Mouse (Mus musculus) heart, embryonic 15.5 days (tissue): Measurements from ENCODE around the gene Snx30. TPM values are rescaled to one million over a fixed set of nuclear protein-coding genes. Genes with fewer than 3 reads are reported as not detected.

Source experiments
- ATAC-seq: fragments of 200-750 bp; cut with Nextera tagmentation; replicated peaks from 2 replicates; pipeline ENCODE4 v1.8.0; 2017; ENCODE audit warnings: low read depth, moderate TSS enrichment; ENCODE audit not compliant: insufficient number of reproducible peaks, insufficient read depth, low FRiP score
- H3K27ac ChIP-seq: fragments of 300-500 bp; sonication (generic); 2 replicates; pipeline ENCODE4 v1.5.1; 2015; ENCODE audit warnings: mild to moderate bottlenecking, inconsistent platforms
- H3K27me3 ChIP-seq: fragments of 300-500 bp; sonication (generic); 2 replicates; pipeline ENCODE4 v1.6.1; 2015; ENCODE audit warnings: inconsistent platforms
- H3K36me3 ChIP-seq: fragments of 300-500 bp; sonication (generic); 2 replicates; pipeline ENCODE4 v1.6.1; 2015; ENCODE audit warnings: mild to moderate bottlenecking, inconsistent platforms
- H3K4me1 ChIP-seq: fragments of 300-500 bp; sonication (generic); replicated peaks from 2 replicates; pipeline ENCODE4 v1.6.1; 2015; ENCODE audit warnings: inconsistent platforms
- H3K4me2 ChIP-seq: fragments of 300-500 bp; sonication (generic); 2 replicates; pipeline ENCODE4 v1.6.1; 2015; ENCODE audit warnings: inconsistent platforms, mild to moderate bottlenecking, moderate library complexity
- H3K4me3 ChIP-seq: fragments of 300-500 bp; sonication (generic); 2 replicates; pipeline ENCODE4 v1.5.1; 2015; ENCODE audit warnings: mild to moderate bottlenecking, inconsistent platforms
- H3K9ac ChIP-seq: fragments of 300-500 bp; sonication (generic); 2 replicates; pipeline ENCODE4 v1.6.1; 2015; ENCODE audit warnings: mild to moderate bottlenecking, inconsistent platforms
- H3K9me3 ChIP-seq: fragments of 300-500 bp; sonication (generic); replicated peaks from 2 replicates; pipeline ENCODE4 v1.6.1; 2016; ENCODE audit warnings: inconsistent platforms
- WGBS: fragments of 180-500 bp; shearing (Covaris S2); methylation state at CpG from one replicate; pipeline ENCODE4 v1.1.7; 2015; ENCODE audit warnings: mixed read lengths; 5-methylcytosine and 5-hydroxymethylcytosine counted together
- polyA plus RNA-seq: library from polyadenylated mRNA; unstranded; fragments of >200 nt; fragmentation: Nextera tagmentation; extraction: Ambion mirVana; gene quantifications from 2 replicates; pipeline ENCODE4 v1.2.1, GENCODE M21; 2015

Gene Snx30
- polyA plus RNA-seq, 1 experiment from 2014 or later: 5.3 TPM

DNA sequence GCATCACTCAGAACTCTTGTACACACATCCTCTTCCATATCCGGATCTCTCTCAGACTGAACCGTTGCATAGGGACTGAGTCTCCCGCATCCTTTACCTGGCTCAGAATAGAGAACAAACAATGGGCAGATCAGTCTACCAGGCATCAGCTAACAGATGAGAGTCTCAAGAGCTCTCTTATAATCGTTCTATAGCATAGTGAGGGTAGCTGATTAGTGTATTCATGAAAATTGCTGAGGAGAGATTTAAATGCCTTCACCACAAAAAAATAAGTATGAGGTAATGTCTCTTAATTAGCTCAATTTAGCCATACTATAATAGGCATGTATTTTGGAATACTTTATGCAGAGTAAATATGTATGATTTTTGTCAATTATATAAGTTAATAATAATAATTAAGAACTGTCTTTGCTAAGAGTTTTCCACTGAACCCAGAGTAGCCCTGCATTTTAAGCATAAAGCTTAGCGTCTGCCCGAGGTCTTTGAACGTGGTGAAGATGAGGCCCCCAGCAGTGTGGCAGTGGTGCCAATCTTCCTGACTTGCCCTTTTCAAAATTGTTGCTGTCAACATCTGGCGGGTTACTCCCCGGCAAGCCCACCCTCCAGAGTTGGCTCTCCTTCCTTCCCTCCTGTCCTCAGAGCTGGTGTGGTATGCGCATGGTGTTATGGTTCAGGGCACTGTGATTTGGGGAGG is 86.2 kb downstream of the Snx30 start:
- no peak for ATAC-seq
- Histone ChIP-seq H3K9me3 (no peaks in the 10 kb centered on the region), H3K9ac (no peak overlapping the region), H3K4me1 (peaks cover 42% of the 10 kb centered on the region), H3K27ac (peak overlapping the region; percentile 84; the same call in 1 of the 2 replicates), H3K4me3 (no peak overlapping the region), H3K36me3 (no peaks in the 10 kb centered on the region), H3K4me2 (no peak overlapping the region), H3K27me3 (no peaks in the 10 kb centered on the region)
- 84% methylated on average over 10 of the region's 10 CpGs for WGBS

DNA sequence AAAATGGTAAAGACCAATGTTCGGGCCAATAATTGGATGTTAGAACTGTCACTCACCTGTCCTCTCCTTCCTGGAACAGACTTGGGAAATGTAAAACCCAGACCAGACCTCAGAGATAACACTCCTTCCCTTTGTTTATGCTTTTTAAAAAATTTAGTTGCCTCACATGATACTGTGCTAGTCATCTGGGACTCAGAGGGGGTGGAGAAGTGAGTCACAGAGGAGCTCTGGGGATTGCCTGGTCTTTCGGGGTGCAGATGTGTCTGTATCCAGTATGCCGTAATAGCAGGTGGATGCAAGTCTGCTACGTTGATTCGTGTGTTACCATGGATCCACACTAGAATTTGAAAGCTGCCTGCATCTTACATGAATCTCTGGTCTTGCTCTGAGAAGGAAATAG is 87.1 kb downstream of the Snx30 start:
- 90% methylated on average over 5 of the region's 5 CpGs for WGBS
- H3K4me1 ChIP-seq: peaks cover 48% of the 10 kb centered on the region
- no peaks in the 10 kb centered on the region for H3K9me3 ChIP-seq
- H3K4me3 ChIP-seq: no peak overlapping the region
- H3K9ac ChIP-seq: no peak overlapping the region
- no peak overlapping the region for H3K4me2 ChIP-seq
- H3K36me3 ChIP-seq: no peaks in the 10 kb centered on the region
- H3K27me3 ChIP-seq: no peaks in the 10 kb centered on the region
- no peak for ATAC-seq
- H3K27ac ChIP-seq: no peak overlapping the region

DNA sequence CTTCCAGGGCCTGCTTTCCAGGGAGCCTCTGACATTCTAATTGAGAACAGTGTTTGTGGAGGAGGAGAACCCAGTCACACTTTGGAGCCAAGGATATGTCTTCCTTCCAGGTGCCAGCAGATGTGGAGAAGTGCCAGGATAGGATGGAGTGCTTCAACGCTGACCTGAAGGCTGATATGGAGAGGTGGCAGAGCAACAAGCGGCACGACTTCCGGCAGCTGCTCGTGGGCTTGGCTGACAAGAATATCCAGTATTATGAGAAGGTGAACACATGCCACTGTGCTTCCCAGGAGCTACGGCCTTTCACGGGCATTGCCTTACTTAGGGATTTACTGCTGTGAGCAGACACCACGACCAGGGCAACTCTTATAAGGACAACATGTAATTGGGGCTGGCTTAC is 88.8 kb downstream of the Snx30 start:
- Histone ChIP-seq H3K4me2 (no peak overlapping the region), H3K36me3 (no peaks in the 10 kb centered on the region), H3K27ac (peak overlapping the region; percentile 61), H3K4me3 (no peak overlapping the region), H3K4me1 (peaks cover 57% of the 10 kb centered on the region), H3K9ac (no peak overlapping the region), H3K27me3 (no peaks in the 10 kb centered on the region), H3K9me3 (no peaks in the 10 kb centered on the region)
- no peak for ATAC-seq
- 62% methylated on average over 8 of the region's 8 CpGs for WGBS

DNA sequence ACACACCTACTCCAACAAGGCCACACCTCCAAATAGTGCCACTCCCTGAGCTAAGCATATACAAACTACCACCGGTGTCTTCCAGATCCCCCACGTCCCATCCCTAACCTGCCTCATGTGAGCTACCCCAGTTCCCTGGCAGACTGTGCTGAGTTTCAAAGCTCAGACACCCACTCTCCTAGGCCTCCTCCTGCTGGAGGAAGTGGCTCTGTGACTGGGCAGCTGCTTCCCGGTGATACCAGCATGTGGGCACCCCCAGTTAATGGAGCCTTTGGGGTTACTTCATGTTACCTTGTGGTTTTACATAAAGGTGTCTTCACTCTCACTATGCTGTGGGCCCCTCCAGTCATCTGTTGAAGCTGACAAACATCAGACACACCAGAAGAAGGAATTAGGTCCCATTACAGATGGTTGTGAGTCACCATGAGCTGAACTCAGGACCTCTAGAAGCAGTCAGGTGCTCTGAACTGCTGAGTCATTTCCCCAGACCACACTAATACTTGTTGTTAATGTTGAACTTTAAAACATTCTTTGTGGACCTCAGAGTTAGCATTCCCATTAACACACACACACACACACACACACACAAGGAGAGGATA is 89.4 kb downstream of the Snx30 start:
- no peak overlapping the region for H3K4me2 ChIP-seq
- no peaks in the 10 kb centered on the region for H3K36me3 ChIP-seq
- H3K4me3 ChIP-seq: no peak overlapping the region
- no peaks in the 10 kb centered on the region for H3K27me3 ChIP-seq
- H3K9ac ChIP-seq: no peak overlapping the region
- 88% methylated on average over 3 of the region's 3 CpGs for WGBS
- no peak for ATAC-seq
- H3K9me3 ChIP-seq: no peaks in the 10 kb centered on the region
- peak overlapping the region; percentile 61 for H3K27ac ChIP-seq
- peaks cover 51% of the 10 kb centered on the region for H3K4me1 ChIP-seq

GRCm38 (mm10) chr4:59896000-59896399 is 90.4 kb downstream of the Snx30 start:
- ATAC-seq: no peak
- Histone ChIP-seq H3K27ac (no peak overlapping the region), H3K9ac (no peak overlapping the region), H3K4me2 (no peak overlapping the region), H3K9me3 (no peaks in the 10 kb centered on the region), H3K36me3 (no peaks in the 10 kb centered on the region), H3K27me3 (no peaks in the 10 kb centered on the region), H3K4me1 (peaks cover 46% of the 10 kb centered on the region), H3K4me3 (no peak overlapping the region)
- WGBS: 74% methylated on average over 5 of the region's 5 CpGs

DNA sequence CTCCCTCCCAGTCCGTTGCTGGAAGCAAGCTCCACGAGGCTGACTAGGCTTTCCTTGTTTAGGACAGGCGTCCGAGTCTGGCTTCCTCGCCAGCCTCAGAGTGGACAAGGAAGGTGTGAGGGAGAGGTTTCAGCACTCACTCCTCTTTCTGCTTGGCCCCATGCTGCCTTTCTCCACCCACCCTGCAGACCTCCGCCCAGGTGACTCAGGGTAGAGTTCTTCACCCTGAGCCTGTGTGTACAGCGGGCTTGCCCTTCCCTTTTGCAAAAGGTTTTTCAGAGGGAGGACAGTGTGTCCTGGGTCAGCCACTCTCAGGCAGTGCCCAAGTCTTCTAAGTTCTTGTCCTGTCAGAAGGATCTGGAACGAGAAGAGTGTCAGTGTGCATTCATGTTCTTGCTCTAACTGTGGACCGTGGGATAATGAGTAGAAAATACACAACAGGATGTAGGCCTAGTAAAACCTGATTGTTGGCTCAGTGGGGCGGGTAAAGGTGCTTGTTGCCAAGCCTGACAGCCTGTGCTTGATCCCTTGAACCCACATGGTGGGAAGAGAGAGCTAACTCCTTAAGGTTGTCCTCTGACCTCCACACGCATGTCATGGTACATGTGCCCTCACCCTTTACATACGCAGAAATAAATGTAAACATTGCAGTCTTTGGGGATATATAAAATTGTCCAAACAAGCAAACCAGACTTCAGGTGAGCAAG is 92.3 kb downstream of the Snx30 start:
- no peak for ATAC-seq
- Histone ChIP-seq H3K4me3 (no peak overlapping the region), H3K9me3 (no peaks in the 10 kb centered on the region), H3K4me2 (no peak overlapping the region), H3K36me3 (no peaks in the 10 kb centered on the region), H3K27me3 (no peaks in the 10 kb centered on the region), H3K27ac (peak overlapping the region; percentile 88), H3K4me1 (peaks cover 45% of the 10 kb centered on the region), H3K9ac (peak overlapping the region; percentile 32; the same call in 1 of the 2 replicates)
- 50% methylated on average over 12 of the region's 12 CpGs for WGBS

DNA sequence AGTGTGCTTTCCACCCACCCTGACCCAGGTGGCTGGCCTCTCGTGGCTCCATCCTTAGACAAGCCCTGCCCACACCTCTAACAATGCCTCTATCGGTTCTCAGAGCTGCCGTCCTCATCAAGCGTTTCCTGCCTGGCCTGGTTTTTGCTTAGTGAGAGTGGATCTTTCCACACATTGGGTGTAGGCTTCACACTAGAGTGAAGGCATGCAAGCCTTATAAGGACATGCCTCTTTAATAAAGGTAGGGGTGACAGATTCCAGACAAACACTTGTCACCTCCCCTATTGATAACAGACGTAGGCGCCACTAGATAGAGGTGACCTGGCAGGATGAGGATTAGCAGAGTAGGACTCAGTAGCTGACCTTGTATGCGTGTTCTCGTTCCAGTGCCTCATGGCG is 92.9 kb downstream of the Snx30 start:
- 28% methylated on average over 9 of the region's 9 CpGs for WGBS
- H3K9ac ChIP-seq: no peak overlapping the region

GRCm38 (mm10) chr4:59901810-59902209 is 96.2 kb downstream of the Snx30 start:
- H3K9ac ChIP-seq: no peak overlapping the region
- no peak for ATAC-seq
- H3K4me1 ChIP-seq: peaks cover 48% of the 10 kb centered on the region
- no peaks in the 10 kb centered on the region for H3K9me3 ChIP-seq
- H3K4me3 ChIP-seq: no peak overlapping the region
- H3K36me3 ChIP-seq: no peaks in the 10 kb centered on the region
- H3K4me2 ChIP-seq: no peak overlapping the region
- 78% methylated on average over 6 of the region's 6 CpGs for WGBS
- H3K27me3 ChIP-seq: no peaks in the 10 kb centered on the region
- peak overlapping the region; percentile 48; the same call in 1 of the 2 replicates for H3K27ac ChIP-seq

More for the DNA sequence above, 92.9 kb downstream of the Snx30 start:
- Histone ChIP-seq H3K27me3 (no peaks in the 10 kb centered on the region), H3K4me1 (peaks cover 45% of the 10 kb centered on the region), H3K4me2 (no peak overlapping the region), H3K27ac (peak overlapping the region; percentile 88), H3K36me3 (no peaks in the 10 kb centered on the region), H3K4me3 (no peak overlapping the region), H3K9me3 (no peaks in the 10 kb centered on the region)
- peak; percentile 83 for ATAC-seq

GRCm38 (mm10) chr4:59902547-59902946 is 96.9 kb downstream of the Snx30 start:
- Histone ChIP-seq H3K4me3 (no peak overlapping the region), H3K27me3 (no peaks in the 10 kb centered on the region), H3K9ac (no peak overlapping the region), H3K9me3 (no peaks in the 10 kb centered on the region), H3K27ac (peak overlapping the region; percentile 66), H3K36me3 (no peaks in the 10 kb centered on the region), H3K4me2 (no peak overlapping the region), H3K4me1 (peaks cover 43% of the 10 kb centered on the region)
- WGBS: 66% methylated on average over 6 of the region's 6 CpGs
- ATAC-seq: no peak

DNA sequence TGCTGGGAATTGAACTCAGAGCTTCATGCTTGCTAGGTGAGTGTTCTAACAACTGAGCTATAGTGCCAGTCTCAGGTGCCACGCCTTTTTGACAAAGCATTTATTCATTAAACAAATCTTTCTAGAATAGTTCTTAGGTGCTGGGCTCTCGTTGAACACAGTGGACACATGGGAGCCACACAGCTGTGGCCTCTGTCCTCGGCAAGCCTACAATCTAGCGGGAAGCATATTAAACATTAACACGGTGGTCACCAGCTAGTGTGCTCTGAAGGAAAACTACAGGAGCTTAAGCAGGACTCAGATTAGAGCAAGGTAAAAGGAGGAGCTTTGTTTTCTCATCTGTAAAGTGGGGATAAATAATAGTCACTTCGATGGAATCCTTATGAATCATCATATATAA is 101.5 kb downstream of the Snx30 start:
- Histone ChIP-seq H3K4me1 (peaks cover 26% of the 10 kb centered on the region), H3K36me3 (no peaks in the 10 kb centered on the region), H3K4me3 (no peak overlapping the region), H3K27me3 (no peaks in the 10 kb centered on the region), H3K27ac (no peak overlapping the region), H3K9ac (no peak overlapping the region), H3K4me2 (no peak overlapping the region), H3K9me3 (no peaks in the 10 kb centered on the region)
- 88% methylated on average over 6 of the region's 6 CpGs for WGBS
- ATAC-seq: no peak

DNA sequence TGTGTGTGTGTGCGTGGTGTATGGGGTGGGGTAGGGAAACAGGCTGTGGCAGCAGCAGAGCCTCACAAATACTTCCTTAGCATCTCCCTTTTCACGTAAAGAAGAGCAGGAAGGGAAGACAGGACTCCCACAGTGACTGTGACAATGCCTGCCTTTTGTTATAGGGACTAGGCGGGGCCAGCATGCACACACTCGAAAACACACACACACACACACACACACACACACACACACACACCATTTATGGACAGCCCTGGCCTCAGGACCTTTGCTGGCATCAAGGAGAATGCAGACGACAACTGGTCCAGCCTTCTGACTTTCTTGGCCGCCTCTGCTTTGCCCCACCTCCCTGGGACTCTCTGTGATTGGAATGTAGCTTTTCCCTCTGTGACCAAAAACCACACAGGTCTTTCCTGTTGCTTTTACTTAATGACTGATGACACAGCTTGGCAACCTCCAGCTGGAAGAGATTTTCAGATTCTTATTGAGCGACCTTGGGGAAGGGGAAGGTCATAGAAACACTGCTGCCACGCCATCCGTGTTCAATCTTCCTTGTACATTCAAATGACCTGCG is 102.1 kb downstream of the Snx30 start:
- Histone ChIP-seq H3K9ac (no peak overlapping the region), H3K9me3 (no peaks in the 10 kb centered on the region), H3K27ac (no peak overlapping the region), H3K4me1 (peaks cover 20% of the 10 kb centered on the region), H3K36me3 (no peaks in the 10 kb centered on the region), H3K4me2 (no peak overlapping the region), H3K27me3 (no peaks in the 10 kb centered on the region), H3K4me3 (no peak overlapping the region)
- 63% methylated on average over 10 of the region's 10 CpGs for WGBS
- ATAC-seq: no peak
